ENCODE assay signal across 7 mouse cellular contexts in the genomic region with DNA sequence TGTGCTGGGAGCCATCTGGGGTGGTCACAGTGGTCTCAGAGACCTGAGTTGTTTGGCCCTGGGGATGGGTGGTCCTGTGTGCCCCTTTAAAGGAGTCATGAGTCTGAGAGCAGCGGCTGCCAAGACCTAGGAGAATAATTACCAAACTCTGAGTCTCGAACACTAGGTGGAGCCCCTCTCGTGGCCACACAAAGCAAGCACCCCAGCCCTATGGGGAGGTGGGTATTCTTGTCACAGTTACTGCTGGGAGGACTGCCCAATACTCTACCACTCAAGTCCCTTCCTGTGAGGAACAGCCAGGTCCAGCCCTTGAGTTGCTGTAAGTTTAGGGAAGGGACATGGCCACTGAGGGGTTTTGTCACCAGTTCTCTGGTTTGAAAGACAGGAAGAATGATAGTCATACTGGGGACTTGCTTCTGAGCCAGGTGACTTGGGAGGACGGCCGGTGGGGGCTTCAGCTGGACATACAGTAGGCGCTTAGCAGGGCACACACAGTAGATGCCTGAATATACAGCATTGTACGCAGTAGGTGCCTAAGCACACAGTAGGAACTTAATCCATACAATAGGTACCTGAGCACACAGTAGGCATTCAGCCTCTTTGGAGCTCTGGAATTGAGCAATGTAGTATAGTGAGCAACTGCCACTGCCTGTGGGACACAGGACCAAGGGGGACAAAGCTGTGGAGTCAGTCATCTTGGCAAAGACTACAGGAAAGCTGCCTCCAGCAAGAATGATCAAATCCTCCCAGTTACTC. TPM values are rescaled to one million over a fixed set of nuclear protein-coding genes. Genes with fewer than 3 reads are reported as not detected.
DNase-seq lines count a peak whose midpoint lies in the region; ATAC-seq lines count a peak whose summit lies in the region.

No protein-coding gene starts in this region.

- no peak overlapping the region for H3K4me3 ChIP-seq in heart, embryonic 15.5 days
- no peak overlapping the region for H3K4me3 ChIP-seq in midbrain, embryonic 13.5 days (replicated peaks)

- WGBS in heart, embryonic 15.5 days = 42% methylated on average over 7 of the region's 7 CpGs
- 49% methylated on average over 7 of the region's 7 CpGs for WGBS in midbrain, embryonic 13.5 days

- H3K27me3 ChIP-seq in heart, embryonic 15.5 days = no peaks in the 10 kb centered on the region
- peaks cover 49% of the 10 kb centered on the region for H3K27me3 ChIP-seq in midbrain, embryonic 13.5 days

- H3K4me2 ChIP-seq in heart, embryonic 15.5 days = no peak overlapping the region
- no peak overlapping the region for H3K4me2 ChIP-seq in midbrain, embryonic 13.5 days (replicated peaks)

- ATAC-seq in heart, embryonic 15.5 days (replicated peaks; ENCODE audit: insufficient number of reproducible peaks, insufficient read depth, low FRiP score, low read depth) = 0 out of 2 replicates have a peak, but pooled peaks have one; percentile 37
- ATAC-seq in midbrain, embryonic 13.5 days = peak; percentile 72

- H3K4me1 ChIP-seq in heart, embryonic 15.5 days (replicated peaks) = peaks cover 21% of the 10 kb centered on the region
- H3K4me1 ChIP-seq in midbrain, embryonic 13.5 days (replicated peaks) = peaks cover 18% of the 10 kb centered on the region

- peak; percentile 41 for DNase-seq in right cerebral cortex, adult 18-20 months
- no peak for DNase-seq in right cerebral cortex, postnatal 25 days
- peak; percentile 81 for DNase-seq in embryo, embryonic 10 days (ENCODE audit: low spot score)
- peak; percentile 72 to 79 for DNase-seq in kidney, postnatal 4 days
- no peak for DNase-seq in ovary, postnatal 36 days (ENCODE audit: low spot score)

- no peaks in the 10 kb centered on the region for H3K9me3 ChIP-seq in heart, embryonic 15.5 days (replicated peaks)
- no peaks in the 10 kb centered on the region for H3K9me3 ChIP-seq in midbrain, embryonic 13.5 days

- no peak overlapping the region for H3K27ac ChIP-seq in heart, embryonic 15.5 days
- H3K27ac ChIP-seq in midbrain, embryonic 13.5 days = no peak overlapping the region

- no peaks in the 10 kb centered on the region for H3K36me3 ChIP-seq in heart, embryonic 15.5 days
- H3K36me3 ChIP-seq in midbrain, embryonic 13.5 days = no peaks in the 10 kb centered on the region

- no peak overlapping the region for H3K9ac ChIP-seq in heart, embryonic 15.5 days
- peak overlapping the region; percentile 14; the same call in 1 of the 2 replicates for H3K9ac ChIP-seq in midbrain, embryonic 13.5 days (replicated peaks)

RNA-seq across cellular contexts. Expression of gene Tmem129, which starts 25.9 kb away (rescaled TPM):
- polyA plus RNA-seq in heart, embryonic 15.5 days (2015; fragmentation: Nextera tagmentation; extraction: Ambion mirVana) = 29.5 and 37.6 TPM in 2 replicates
- polyA plus RNA-seq in midbrain, embryonic 13.5 days (2015; fragmentation: Nextera tagmentation; extraction: Ambion mirVana) = 31.8 and 33.2 TPM in 2 replicates

RNA-seq across cellular contexts. Expression of gene Tacc3, which starts 26.1 kb away (rescaled TPM):
- polyA plus RNA-seq in heart, embryonic 15.5 days (2015; fragmentation: Nextera tagmentation; extraction: Ambion mirVana) = 107 and 117 TPM in 2 replicates
- 84.6 and 88.0 TPM in 2 replicates for polyA plus RNA-seq in midbrain, embryonic 13.5 days (2015; fragmentation: Nextera tagmentation; extraction: Ambion mirVana)

RNA-seq across cellular contexts. Expression of gene Slbp, which starts 31.7 kb away (rescaled TPM):
- polyA plus RNA-seq in heart, embryonic 15.5 days (2015; fragmentation: Nextera tagmentation; extraction: Ambion mirVana) = 99.3 and 113 TPM in 2 replicates
- polyA plus RNA-seq in midbrain, embryonic 13.5 days (2015; fragmentation: Nextera tagmentation; extraction: Ambion mirVana) = 143 and 151 TPM in 2 replicates

RNA-seq across cellular contexts. Expression of gene Fgfr3, which starts 37.4 kb away (rescaled TPM):
- polyA plus RNA-seq in heart, embryonic 15.5 days (2015; fragmentation: Nextera tagmentation; extraction: Ambion mirVana) = 4.0 and 9.1 TPM in 2 replicates
- 38.3 and 45.9 TPM in 2 replicates for polyA plus RNA-seq in midbrain, embryonic 13.5 days (2015; fragmentation: Nextera tagmentation; extraction: Ambion mirVana)

RNA-seq across cellular contexts. Expression of gene Gm9903, which starts 54.4 kb away (rescaled TPM):
- 0.74 and 1.0 TPM in 2 replicates for polyA plus RNA-seq in heart, embryonic 15.5 days (2015; fragmentation: Nextera tagmentation; extraction: Ambion mirVana)
- 0.85 TPM in 2 replicates for polyA plus RNA-seq in midbrain, embryonic 13.5 days (2015; fragmentation: Nextera tagmentation; extraction: Ambion mirVana)

Comparison
In these comparisons a context has a peak if more than half of its experiments do, and no peak if none do; other contexts are left out.
1. DNase-seq: peak in right cerebral cortex, adult 18-20 months (single experiment), embryo, embryonic 10 days (single experiment) and kidney, postnatal 4 days (2 of 2); none in right cerebral cortex, postnatal 25 days (single experiment) and ovary, postnatal 36 days (single experiment).